Mouse (Mus musculus) hindbrain, embryonic 14.5 days (tissue): ENCODE measurements around the gene Ccdc63. TPM values are rescaled to one million over a fixed set of nuclear protein-coding genes. Genes with fewer than 3 reads are reported as not detected.

Source experiments
- ATAC-seq: fragments of 200-750 bp; cut with Nextera tagmentation; 2 replicates; pipeline ENCODE4 v1.8.0; 2017; ENCODE audit warnings: moderate number of reproducible peaks, mild to moderate bottlenecking, moderate TSS enrichment, moderate library complexity; ENCODE audit not compliant: low FRiP score
- DNase-seq: peaks from one replicate; pipeline ENCODE4 v3.0.0-alpha.2; 2015; ENCODE audit warnings: low spot score
- H3K27ac ChIP-seq: fragments of 300-500 bp; sonication (generic); 2 replicates; pipeline ENCODE4 v1.5.1; 2014; ENCODE audit warnings: mild to moderate bottlenecking, moderate library complexity
- H3K27me3 ChIP-seq: fragments of 300-500 bp; sonication (generic); 2 replicates; pipeline ENCODE4 v1.6.1; 2014; ENCODE audit warnings: mild to moderate bottlenecking, low read length, mixed read lengths; ENCODE audit not compliant: control insufficient read depth, insufficient read depth
- H3K36me3 ChIP-seq: fragments of 300-500 bp; sonication (generic); replicated peaks from 2 replicates; pipeline ENCODE4 v1.6.1; 2014; ENCODE audit not compliant: control insufficient read depth, insufficient read depth
- H3K4me1 ChIP-seq: fragments of 300-500 bp; sonication (generic); replicated peaks from 2 replicates; pipeline ENCODE4 v1.6.1; 2014; ENCODE audit warnings: antibody characterized with exemption, low read length, mixed read lengths; ENCODE audit not compliant: control insufficient read depth, insufficient read depth
- H3K4me2 ChIP-seq: fragments of 300-500 bp; sonication (generic); replicated peaks from 2 replicates; pipeline ENCODE4 v1.6.1; 2014; ENCODE audit warnings: mild to moderate bottlenecking, moderate library complexity
- H3K4me3 ChIP-seq: fragments of 300-500 bp; sonication (generic); replicated peaks from 2 replicates; pipeline ENCODE4 v1.5.1; 2014; ENCODE audit warnings: mild to moderate bottlenecking, low read length
- H3K9ac ChIP-seq: fragments of 300-500 bp; sonication (generic); 2 replicates; pipeline ENCODE4 v1.6.1; 2014
- H3K9me3 ChIP-seq: fragments of 300-500 bp; sonication (generic); 2 replicates; pipeline ENCODE4 v1.6.1; 2016; ENCODE audit warnings: low read length; ENCODE audit not compliant: control insufficient read depth
- whole genome bisulfite sequencing: fragments of 180-500 bp; shearing (Covaris S2); extraction: QIAGEN DNeasy Blood & Tissue Kit; methylation state at CpG from one replicate; pipeline ENCODE4 v1.1.7; 2014; 5-methylcytosine and 5-hydroxymethylcytosine counted together
- polyA plus RNA-seq: library from polyadenylated mRNA; unstranded; fragments of >200 nt; fragmentation: Nextera tagmentation; extraction: Ambion mirVana; gene quantifications from 2 replicates; pipeline ENCODE4 v1.2.1, GENCODE M21; 2014

The Ccdc63 gene
- polyA plus RNA-seq, 1 experiment from 2014 or later = 0.23 TPM

- no peaks in the 10 kb centered on the region for H3K9me3 ChIP-seq
- no peak for ATAC-seq
- no peak overlapping the region for H3K9ac ChIP-seq
- no peak overlapping the region for H3K4me3 ChIP-seq
- no peaks in the 10 kb centered on the region for H3K4me1 ChIP-seq
- H3K27ac ChIP-seq = no peak overlapping the region
- 3% methylated on average over 2 of the region's 2 CpGs for WGBS
- no peaks in the 10 kb centered on the region for H3K27me3 ChIP-seq
- no peaks in the 10 kb centered on the region for H3K36me3 ChIP-seq
- peak; percentile 63 for DNase-seq
- H3K4me2 ChIP-seq = no peak overlapping the region
Measured at GRCm38 (mm10) chr5:122114176-122114575, 26.4 kb downstream of the Ccdc63 start.

DNA sequence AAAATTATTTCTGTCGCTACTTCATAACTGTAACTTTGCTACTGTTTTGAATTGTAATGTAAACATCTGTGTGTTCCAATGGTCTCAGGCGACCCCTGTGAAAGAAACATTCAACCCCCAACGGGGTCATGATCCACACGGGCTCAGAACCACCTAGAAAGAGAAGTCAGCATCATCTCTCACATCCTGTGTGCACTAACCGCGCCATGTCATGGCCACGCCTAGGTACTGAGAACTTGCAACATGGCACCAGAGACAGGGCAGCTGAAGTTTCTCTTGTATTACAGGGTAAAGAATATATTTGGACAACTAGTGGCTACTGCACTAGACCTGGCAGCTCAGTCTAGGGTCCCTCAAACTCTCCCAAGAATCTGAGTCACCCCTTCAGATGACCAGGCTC, 27.2 kb downstream of the Ccdc63 start:
- Histone ChIP-seq H3K9me3 (no peaks in the 10 kb centered on the region), H3K4me1 (no peaks in the 10 kb centered on the region), H3K4me3 (no peak overlapping the region), H3K27ac (no peak overlapping the region), H3K4me2 (no peak overlapping the region), H3K36me3 (no peaks in the 10 kb centered on the region), H3K27me3 (no peaks in the 10 kb centered on the region), H3K9ac (no peak overlapping the region)
- WGBS = 82% methylated on average over 7 of the region's 7 CpGs
- no peak for ATAC-seq
- DNase-seq = no peak

- no peaks in the 10 kb centered on the region for H3K36me3 ChIP-seq
- no peaks in the 10 kb centered on the region for H3K4me1 ChIP-seq
- no peak overlapping the region for H3K4me3 ChIP-seq
- no peaks in the 10 kb centered on the region for H3K27me3 ChIP-seq
- no peak overlapping the region for H3K4me2 ChIP-seq
- ATAC-seq (no peak), DNase-seq (no peak)
- WGBS = 65% methylated on average over 4 of the region's 4 CpGs
- no peak overlapping the region for H3K9ac ChIP-seq
- H3K27ac ChIP-seq = no peak overlapping the region
- H3K9me3 ChIP-seq = no peaks in the 10 kb centered on the region
Measured at GRCm38 (mm10) chr5:122111933-122112248, 28.7 kb downstream of the Ccdc63 start.

DNA sequence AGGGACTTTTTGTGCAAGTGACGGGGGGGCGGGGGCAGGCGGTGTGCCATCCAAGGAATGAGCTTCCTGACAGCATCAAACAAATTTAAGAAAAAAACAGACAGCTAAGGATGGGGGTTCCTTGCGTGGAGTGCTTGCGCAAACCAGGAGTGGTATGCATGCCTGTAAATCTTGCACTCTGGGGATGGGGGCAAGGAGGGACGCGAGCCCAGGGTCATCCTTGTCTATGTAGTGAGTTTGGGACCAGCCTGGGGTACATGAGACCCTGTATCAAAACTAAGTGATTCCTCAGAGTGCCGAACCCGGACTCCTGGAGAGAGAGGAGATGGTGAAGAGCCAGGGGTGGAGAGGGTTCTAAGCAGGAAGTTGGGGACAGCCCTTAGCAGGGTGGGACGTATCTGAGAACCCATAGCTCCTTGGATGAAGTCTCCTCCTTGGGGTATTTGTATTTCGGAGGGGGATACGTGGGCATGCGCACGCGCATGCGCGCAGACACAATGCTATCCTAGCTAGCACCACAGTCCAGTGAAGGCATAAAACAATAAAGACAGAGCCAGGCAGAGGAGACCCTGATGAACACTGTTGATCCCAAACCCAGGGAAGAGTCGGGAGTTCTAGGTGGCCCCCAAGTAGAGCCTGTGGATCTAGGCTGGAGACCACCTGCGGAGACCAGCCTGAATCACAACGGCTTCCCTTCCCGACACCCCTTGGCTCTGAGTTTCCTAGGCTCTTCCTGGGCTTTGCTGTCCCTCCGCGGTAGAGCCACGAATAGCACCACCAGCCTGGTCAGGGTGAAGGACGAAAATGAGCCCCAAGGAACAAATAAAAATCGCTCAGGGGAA, 29.3 kb downstream of the Ccdc63 start:
- H3K27me3 ChIP-seq = no peaks in the 10 kb centered on the region
- H3K36me3 ChIP-seq = no peaks in the 10 kb centered on the region
- no peak overlapping the region for H3K4me3 ChIP-seq
- 70% methylated on average over 26 of the region's 26 CpGs for WGBS
- DNase-seq = no peak
- no peak overlapping the region for H3K27ac ChIP-seq
- ATAC-seq = no peak
- no peaks in the 10 kb centered on the region for H3K9me3 ChIP-seq
- no peaks in the 10 kb centered on the region for H3K4me1 ChIP-seq
- H3K9ac ChIP-seq = no peak overlapping the region
- H3K4me2 ChIP-seq = no peak overlapping the region

GRCm38 (mm10) chr5:122110625-122111024, 30.0 kb downstream of the Ccdc63 start:
- no peak overlapping the region for H3K4me3 ChIP-seq
- H3K36me3 ChIP-seq = no peaks in the 10 kb centered on the region
- DNase-seq (no peak), ATAC-seq (no peak)
- WGBS = 95% methylated on average over 13 of the region's 13 CpGs
- no peaks in the 10 kb centered on the region for H3K9me3 ChIP-seq
- no peaks in the 10 kb centered on the region for H3K4me1 ChIP-seq
- H3K9ac ChIP-seq = no peak overlapping the region
- no peaks in the 10 kb centered on the region for H3K27me3 ChIP-seq
- H3K4me2 ChIP-seq = no peak overlapping the region
- no peak overlapping the region for H3K27ac ChIP-seq

- Histone ChIP-seq H3K27ac (no peak overlapping the region), H3K27me3 (no peaks in the 10 kb centered on the region), H3K4me3 (no peak overlapping the region), H3K4me1 (no peaks in the 10 kb centered on the region), H3K36me3 (no peaks in the 10 kb centered on the region), H3K9me3 (no peaks in the 10 kb centered on the region), H3K9ac (no peak overlapping the region), H3K4me2 (no peak overlapping the region)
- no peak for DNase-seq
- WGBS = 50% methylated on average over 16 of the region's 16 CpGs
- ATAC-seq = no peak
Measured at GRCm38 (mm10) chr5:122109325-122110060, 31.1 kb downstream of the Ccdc63 start.

- H3K27me3 ChIP-seq = no peaks in the 10 kb centered on the region
- H3K9ac ChIP-seq = no peak overlapping the region
- no peaks in the 10 kb centered on the region for H3K36me3 ChIP-seq
- H3K27ac ChIP-seq = no peak overlapping the region
- no peaks in the 10 kb centered on the region; the same call in 1 of the 2 replicates for H3K4me1 ChIP-seq
- no peak overlapping the region for H3K4me3 ChIP-seq
- WGBS = 69% methylated on average over 6 of the region's 6 CpGs
- no peak for ATAC-seq
- DNase-seq = no peak
- no peaks in the 10 kb centered on the region for H3K9me3 ChIP-seq
- H3K4me2 ChIP-seq = no peak overlapping the region
Measured at GRCm38 (mm10) chr5:122108104-122108503, 32.5 kb downstream of the Ccdc63 start.

- Histone ChIP-seq H3K9me3 (no peaks in the 10 kb centered on the region), H3K4me3 (no peak overlapping the region), H3K36me3 (no peaks in the 10 kb centered on the region), H3K4me2 (no peak overlapping the region), H3K27me3 (no peaks in the 10 kb centered on the region), H3K9ac (no peak overlapping the region), H3K27ac (no peak overlapping the region), H3K4me1 (no peaks in the 10 kb centered on the region; the same call in 1 of the 2 replicates)
- 82% methylated on average over 6 of the region's 6 CpGs for WGBS
- DNase-seq (no peak), ATAC-seq (no peak)
Measured at GRCm38 (mm10) chr5:122106212-122106611, 34.4 kb downstream of the Ccdc63 start.

GRCm38 (mm10) chr5:122104981-122105380, 35.6 kb downstream of the Ccdc63 start:
- H3K9me3 ChIP-seq = no peaks in the 10 kb centered on the region
- H3K36me3 ChIP-seq = no peaks in the 10 kb centered on the region
- no peak overlapping the region for H3K27ac ChIP-seq
- H3K9ac ChIP-seq = no peak overlapping the region
- no peaks in the 10 kb centered on the region; the same call in 1 of the 2 replicates for H3K4me1 ChIP-seq
- 92% methylated on average over 9 of the region's 9 CpGs for WGBS
- H3K4me3 ChIP-seq = no peak overlapping the region
- H3K27me3 ChIP-seq = no peaks in the 10 kb centered on the region
- no peak for ATAC-seq
- DNase-seq = no peak
- H3K4me2 ChIP-seq = no peak overlapping the region
